Mouse (Mus musculus) Muller cell, postnatal 12 days (primary cell): Measurements from ENCODE around the gene Mrpl3.
"Not testable (repeated sequence)": the region's sequence is repeated elsewhere in the genome, so short reads cannot be mapped to it uniquely, and the experiment has no call there.

Experiments used
- DNase-seq: peaks from one replicate; pipeline ENCODE4 v3.0.0-alpha.2; 2015; ENCODE audit errors: inconsistent ontology term

Gene Mrpl3

DNA sequence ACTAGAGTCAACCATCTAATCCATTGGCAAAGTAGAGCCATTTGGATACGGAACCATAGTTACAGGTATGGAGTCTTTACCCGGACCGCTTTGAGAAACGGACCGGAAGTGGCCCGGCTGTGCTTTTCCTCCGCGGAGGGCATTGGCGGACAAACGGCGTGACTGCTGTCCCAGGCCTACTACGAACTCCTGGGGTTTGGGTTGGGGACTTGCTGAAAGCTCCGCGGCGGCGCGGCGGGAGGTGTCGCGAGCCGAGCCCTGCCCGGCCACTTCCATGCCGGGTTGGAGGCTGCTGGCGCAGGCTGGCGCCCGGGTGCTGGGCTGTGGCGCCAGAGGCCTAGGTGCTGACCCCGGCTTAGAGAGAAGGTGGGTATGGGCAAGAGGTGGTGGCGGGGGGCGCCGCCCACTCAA is at the start of gene Mrpl3:
Mrpl3 (plus strand) TSS at position 93 of the 411 bp plus-strand sequence.
- DNase-seq, result peak; percentile 84

DNA sequence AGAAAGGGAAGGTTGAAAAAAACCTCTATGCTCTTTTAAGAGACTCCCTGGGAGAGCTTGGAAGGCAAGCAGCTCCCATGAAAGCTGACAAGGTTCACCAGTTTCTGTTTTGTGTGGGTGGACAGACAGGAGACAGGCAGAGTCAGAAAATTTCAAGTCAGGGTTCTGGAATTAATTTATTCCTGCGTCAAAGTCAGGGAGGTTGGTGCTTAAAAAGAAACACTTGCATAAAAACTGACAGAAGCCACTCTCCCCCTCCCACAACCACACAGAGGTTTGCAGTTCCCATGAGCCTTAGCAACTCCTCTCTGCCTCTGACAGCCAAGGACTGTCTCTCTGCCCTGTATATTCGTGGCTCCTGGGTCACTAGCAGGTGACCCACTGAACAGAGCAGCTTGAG is 42.3 kb upstream of the Mrpl3 start:
- DNase-seq, result no peak

DNA sequence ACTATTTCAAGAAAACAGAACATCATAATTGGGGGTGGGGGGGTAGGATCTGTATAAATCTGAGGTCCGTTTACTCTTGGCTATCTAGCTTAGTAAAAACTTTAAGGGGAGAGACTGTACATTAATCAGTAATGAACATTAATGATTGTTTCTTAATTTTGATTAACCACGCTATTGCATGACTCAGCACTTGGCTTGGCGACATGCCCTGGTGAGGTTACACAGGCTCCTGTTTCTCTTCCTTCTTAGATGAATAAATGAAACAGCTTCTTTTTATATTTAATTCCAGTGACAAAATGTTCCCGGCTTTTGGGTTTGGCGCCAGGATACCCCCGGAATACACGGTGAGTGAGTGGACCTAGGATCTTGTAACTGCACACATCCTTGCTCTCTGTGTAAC is 34.9 kb upstream of the Mrpl3 start:
- peak; percentile 30 for DNase-seq

GRCm38 (mm10) chr9:105028311-105028710 is 24.7 kb upstream of the Mrpl3 start:
- DNase-seq, result no peak

DNA sequence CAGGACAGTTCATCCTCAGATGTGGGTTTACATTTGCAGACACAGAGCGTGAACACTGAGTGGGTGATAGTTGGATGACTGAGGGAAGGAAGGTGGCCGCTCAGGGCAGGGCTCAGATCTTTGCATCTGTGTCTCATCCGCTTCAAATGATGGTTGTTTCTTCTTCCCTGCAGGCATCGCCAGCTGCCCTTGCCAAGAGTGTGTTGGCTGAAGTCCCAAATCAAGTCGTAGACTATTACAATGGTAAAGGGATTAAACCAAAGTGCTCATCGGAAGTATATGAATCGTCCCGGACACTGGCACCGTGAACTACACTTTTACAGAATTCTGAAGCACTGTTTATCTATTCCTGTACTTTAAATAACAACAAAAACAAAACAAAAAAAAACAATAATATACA is 20.5 kb upstream of the Mrpl3 start:
- no peak for DNase-seq

DNA sequence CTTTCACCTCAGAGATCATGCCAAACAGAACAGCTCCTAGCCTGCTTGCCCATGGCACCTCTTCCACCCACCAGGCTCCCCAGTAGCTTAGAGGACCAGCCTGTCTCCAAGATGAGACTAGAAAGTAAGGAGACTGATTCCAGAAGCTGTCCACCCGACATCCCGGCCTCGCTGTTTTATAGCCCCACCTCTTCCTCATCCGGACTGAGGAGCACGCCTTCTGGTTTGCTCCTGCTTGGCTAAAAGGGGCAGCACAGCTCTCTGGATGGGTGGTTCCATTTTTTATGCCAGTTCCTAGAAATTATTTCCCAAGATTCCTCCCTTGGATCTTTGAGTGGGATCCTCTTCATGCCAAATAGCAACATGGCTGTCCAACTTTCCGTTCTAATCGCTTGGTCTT is 19.4 kb upstream of the Mrpl3 start:
- DNase-seq, result no peak

DNA sequence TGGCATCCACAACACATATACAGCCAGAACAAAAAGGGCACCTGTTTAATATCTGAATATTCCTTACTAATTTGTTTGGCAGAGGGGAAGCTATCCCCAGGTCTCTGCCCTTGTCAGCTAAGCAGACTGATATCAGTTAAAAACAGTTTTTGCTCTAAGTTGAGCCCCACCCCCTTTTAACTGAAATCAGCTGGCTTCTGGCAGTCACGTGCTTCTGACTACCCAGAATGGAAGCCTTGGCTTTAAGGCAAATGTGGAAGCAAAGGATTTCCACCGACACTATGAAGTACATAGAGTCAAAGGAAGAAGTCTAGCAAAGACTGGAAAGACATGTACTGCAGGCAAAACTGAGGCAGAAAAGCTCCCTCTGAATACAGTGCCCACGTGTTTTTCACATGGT is 15.2 kb upstream of the Mrpl3 start:
- DNase-seq, result no peak

- peak; percentile 2 for DNase-seq
Observed at GRCm38 (mm10) chr9:105046014-105046413, 7.0 kb upstream of the Mrpl3 start.

- no peak for DNase-seq
Observed at GRCm38 (mm10) chr9:105048351-105048750, 4.7 kb upstream of the Mrpl3 start.

GRCm38 (mm10) chr9:105049636-105050035 is 3.4 kb upstream of the Mrpl3 start:
- DNase-seq, result no peak

- no peak for DNase-seq
Observed at GRCm38 (mm10) chr9:105050257-105050656, 2.8 kb upstream of the Mrpl3 start.

DNA sequence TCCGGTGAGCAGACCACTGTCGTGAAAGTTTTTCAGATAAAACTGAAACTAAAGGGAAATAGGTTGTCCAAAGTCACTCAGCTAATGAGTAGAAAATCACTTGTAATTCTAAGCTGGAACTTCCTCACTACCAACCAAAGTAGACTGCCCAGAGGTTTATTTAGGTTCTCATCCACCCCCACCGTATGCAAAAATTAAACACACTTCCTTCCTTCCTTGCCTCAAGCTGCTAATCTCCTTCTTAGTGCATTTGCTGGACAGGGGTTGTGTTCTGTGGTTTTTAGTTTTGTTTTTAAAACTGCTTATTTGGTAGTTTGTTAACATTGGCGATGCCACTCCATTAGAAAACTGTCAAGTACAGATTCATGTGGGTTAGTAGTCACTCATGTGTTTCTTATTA is 773 bp downstream of the Mrpl3 start:
- no peak for DNase-seq

- no peak for DNase-seq
Observed at GRCm38 (mm10) chr9:105069106-105069505, 16.1 kb downstream of the Mrpl3 start.

DNA sequence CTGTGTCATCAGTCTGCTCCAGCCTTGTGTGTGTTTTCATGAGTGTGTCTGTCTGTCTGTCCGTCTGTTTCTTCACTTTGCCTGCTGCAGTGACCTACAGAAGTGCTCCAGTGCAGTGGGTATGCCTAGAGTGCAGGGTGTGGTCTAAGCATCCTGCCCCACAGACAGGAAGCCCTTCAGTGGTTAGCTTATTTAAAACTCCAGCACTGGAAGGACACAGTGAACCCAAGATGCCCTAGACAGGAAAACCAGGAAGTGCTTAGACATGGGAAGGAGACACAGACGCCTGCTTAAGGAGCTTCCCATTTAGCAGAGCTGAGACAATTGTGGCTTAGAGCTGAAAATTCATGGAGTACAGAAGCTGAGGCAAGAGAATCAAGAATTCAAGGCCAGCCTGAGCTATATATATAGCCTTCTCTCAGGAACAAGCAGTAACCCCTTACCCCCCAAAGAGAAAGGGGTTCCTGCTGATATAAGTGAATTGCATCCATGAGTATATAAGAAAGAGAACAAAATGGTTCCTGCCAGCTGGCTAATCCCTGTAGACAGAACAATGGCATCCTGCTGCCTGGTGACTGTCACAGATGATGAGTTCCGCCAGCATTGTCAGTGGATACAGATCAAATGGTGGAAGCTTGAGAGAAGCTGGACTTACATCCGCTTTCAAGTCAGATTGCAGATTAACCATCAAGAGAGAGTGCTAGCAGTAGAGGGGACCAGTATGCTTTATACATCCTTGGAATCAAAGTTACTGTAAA is 20.1 kb downstream of the Mrpl3 start:
- DNase-seq, result no peak

DNA sequence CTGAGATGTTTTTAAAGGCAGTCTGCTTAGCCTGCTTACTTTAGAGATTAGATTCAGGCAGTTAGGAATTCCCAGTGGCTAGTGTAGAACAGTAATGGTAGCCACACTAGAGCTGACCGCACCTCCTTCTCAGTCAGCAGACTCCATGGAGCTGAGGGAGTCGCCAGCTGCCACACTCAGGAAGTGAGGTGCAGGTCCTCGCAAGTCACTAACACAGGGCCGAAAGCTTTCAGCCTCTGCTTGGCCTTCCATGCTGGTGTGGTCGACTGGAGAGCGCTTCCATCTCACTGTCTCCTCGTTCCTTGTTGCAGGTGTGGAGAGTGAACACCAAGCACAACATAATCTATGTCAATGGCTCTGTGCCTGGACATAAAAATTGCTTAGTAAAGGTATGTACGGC is 21.8 kb downstream of the Mrpl3 start:
- DNase-seq, result no peak

DNA sequence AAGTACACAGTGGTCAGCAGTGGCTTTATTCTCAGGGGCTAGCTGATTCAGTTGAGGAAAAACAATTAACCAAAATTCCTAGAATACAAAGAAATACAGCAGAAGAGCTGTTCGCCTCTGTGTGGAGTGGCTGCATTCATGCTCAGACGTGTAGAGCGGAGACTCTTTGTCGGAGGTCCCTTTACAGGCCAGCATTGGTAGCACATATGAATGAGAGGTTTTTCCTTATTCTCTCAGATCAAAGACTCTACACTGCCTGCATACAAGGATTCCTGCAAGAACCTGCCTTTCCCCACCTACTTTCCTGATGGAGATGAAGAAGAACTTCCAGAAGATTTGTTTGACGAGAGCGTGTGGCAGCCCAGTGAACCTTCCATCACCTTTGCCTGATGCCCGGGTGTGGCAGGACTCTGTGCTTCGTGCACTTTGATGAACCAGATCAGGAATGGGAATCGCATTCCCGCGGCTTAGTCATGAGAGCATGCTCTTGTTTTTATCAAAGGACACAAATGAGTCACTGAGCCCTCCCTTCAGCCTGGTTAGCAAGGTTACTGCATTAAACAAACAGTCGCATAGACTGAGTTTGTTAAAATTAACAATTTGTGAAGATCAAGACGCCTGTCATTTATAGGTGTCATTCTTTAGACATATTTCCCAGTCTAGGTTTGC is 23.9 kb downstream of the Mrpl3 start:
- DNase-seq, result peak; percentile 80

DNA sequence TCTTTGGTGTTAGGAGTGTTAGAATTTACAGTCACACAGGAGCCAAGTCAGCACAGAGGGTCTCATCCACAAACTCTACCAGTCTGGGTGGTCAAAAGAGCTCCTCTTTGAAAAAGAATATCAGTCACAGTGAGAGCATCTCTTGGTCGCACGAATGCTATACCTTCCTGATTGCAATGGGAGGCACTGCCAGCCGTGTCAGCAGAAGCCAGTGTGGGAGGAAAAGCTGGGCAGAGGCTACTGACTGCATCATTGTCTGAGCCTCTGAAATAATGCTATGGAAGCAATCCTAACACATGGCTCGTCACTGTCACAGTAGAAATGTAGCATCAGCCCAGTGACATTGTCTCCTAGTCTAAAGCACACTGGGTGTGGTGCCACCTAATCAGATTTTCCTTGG is 25.4 kb downstream of the Mrpl3 start:
- DNase-seq, result no peak

DNA sequence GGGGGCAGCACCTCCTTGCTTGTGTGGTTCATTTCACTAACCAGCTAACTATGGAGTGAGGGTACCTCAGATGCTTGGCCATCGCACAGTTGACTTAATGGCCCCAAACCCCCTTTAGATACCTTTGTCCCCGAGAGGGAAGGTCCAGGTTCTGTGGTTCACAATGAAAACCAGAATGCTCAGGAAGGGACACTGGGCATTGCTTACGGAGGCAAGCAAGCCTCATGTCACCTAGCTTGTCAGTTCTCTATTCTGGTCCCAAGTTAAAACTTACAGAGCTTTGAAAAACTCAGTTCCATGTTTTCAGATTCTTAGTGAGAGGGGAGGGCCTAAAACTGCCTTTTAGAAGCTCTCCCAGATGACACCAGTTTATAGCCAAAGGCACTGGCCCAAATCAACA is 27.2 kb downstream of the Mrpl3 start:
- no peak for DNase-seq

DNA sequence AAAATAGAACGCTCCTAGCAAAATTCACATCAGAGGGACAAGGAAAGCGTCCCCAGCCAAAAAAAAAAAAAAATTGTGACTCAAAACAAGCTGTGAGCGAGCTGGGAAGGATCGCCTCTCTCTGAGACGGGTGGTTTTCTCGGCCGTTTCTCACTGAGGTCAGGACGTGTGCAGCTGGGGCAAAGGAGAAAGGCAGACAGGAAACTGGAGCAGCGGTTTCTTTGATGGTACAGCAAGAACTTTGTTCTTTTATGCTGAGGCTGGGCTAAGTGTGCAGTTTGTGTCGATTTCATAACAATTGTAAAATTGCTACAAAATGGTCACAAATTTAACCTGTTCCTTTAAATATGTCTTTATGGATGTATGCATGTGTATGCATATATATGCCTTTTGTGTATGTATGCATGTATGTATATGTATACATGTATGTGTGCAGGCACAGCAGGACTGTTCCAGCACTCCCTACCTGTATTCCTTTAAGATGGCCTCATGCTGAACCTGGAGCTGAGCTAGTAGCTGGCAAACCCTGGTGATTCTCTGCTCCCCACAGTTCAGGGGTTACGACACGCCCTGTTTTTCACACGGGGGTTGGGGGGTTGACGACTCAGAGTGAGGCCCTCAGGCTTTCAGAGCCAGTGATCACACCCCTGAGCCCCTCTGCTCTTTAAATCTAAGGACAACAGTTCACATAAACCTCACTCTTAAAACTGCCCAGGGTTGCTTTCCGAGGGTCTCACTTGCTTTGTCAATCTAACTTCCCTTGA is 48.0 kb downstream of the Mrpl3 start:
- DNase-seq, result no peak

GRCm38 (mm10) chr9:105101911-105102310 is 48.9 kb downstream of the Mrpl3 start:
- DNase-seq, result no peak

DNA sequence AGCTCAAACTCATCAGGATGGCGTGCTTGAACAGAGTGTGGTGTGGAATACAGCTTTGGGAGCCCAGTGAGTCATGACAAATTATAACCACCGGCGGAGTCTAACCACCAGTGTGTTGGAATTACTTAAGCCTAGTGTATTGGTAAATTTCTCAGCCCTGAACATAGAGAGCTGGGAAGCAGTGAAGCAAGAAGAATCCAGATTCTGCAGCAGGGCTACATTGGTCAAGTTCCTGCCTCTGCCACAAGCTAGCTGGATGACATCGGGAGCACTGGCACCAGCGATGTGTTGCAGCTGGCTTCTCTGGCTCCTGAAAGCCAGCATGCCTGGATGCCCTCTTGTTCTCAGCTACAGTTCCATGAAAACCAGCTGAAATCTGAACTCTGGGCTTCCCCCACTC is 50.9 kb downstream of the Mrpl3 start:
- DNase-seq, result peak; percentile 30

DNA sequence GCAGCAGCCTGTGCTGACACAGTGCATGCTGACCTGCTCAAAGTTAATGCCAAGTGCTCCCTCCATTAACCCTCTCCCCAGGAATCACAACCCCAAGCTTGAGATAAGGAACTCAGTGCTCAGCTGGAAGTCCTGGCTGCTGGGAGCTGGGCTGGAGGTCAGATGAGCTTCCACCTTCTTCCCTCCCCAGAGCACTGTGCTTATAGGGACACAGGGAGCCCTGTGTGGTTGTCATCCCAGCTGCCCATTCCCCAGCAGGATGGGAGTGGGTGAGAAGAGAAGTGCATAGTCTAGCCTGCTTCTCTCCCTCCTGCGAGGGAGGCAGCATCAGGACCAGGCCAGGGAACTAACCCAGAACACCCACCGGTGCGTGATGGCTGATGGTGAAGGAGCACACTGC is 72.2 kb downstream of the Mrpl3 start:
- not testable (repeated sequence) for DNase-seq
